Mouse (Mus musculus): ENCODE measurements around the gene Twist2.

- no peak for TF ChIP-seq CTCF (IDR thresholded peaks at IDR 0.05; ENCODE audit: extremely low read depth, insufficient read length, insufficient replicate concordance, low read depth, low read length)
- no peak for TF ChIP-seq POLR2A (IDR thresholded peaks at IDR 0.05; ENCODE audit: low read depth, low read length)
Observed at GRCm38 (mm10) chr1:91871101-91871500, 69.8 kb downstream of the Twist2 start.
